Mouse (Mus musculus): ENCODE results near the gene Nfatc2.

Nfatc2 gene

GRCm38 (mm10) chr2:168601491-168602386 lies at the start of gene Nfatc2:
Gene Nfatc2, minus strand, starts transcription at chr2:168601657.
- peak; percentile 62 for DNase-seq (ENCODE audit: low read depth, low spot score)

DNA sequence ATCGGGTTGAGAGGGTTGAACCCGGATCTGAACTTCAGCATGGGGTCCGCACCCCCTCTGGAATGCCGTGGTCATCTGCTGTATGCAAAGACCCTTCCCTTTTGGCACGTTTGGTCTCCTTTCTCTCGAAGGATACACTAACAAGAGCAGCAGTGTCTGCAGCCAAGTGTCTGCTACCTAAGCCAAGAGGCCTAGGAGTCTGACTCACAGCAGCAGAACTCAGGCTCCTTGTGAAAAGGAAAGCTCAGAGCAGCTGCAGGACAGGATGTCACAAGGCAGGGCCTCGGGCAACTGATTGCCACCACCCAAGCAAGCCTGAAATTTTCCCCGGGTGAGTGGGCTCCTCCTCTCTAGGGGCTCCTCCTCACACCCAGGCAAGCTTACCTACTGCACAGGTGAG lies 46.7 kb upstream of the Nfatc2 start:
- no peak for DNase-seq (ENCODE audit: low read depth, low spot score)

GRCm38 (mm10) chr2:168644855-168645254 lies 43.4 kb upstream of the Nfatc2 start:
- DNase-seq (ENCODE audit: low read depth, low spot score): no peak

DNA sequence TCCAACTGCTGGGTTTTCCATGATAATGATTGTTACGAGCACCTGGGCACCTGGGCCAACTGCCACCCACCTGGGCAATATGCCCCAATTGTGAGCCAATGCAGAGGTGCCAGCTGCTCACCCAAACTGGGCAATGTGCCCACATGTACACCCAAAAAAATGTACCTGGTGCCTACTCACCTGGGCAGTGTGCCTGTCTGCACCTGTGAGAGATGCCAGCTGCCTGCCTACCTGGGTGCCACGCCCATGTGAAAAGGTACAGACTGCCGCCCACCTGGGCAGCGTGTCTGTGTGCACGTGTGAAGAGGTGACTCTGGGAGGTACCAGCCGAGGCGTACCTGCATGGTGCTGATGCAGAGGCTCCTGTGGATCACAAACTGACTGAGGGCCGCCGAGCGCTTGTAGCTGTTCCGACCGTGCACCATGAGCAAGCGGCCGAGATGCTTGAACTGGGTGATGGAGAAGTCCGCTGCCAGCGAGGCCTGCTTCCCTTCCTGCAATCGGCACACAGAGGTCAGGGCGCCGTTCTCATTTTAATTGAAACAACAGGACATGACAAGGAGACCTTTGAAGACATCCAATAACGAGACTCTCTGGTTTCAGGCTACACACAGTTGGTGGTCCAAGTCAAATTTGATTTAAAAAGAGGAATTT lies 42.2 kb upstream of the Nfatc2 start:
- no peak for DNase-seq (ENCODE audit: low read depth, low spot score)

- no peak for DNase-seq (ENCODE audit: low read depth, low spot score)
Observed at GRCm38 (mm10) chr2:168642187-168642586, 40.7 kb upstream of the Nfatc2 start.

GRCm38 (mm10) chr2:168640460-168640859 lies 39.0 kb upstream of the Nfatc2 start:
- DNase-seq (ENCODE audit: low read depth, low spot score): no peak

GRCm38 (mm10) chr2:168634881-168635280 lies 33.4 kb upstream of the Nfatc2 start:
- DNase-seq (ENCODE audit: low read depth, low spot score): no peak

DNA sequence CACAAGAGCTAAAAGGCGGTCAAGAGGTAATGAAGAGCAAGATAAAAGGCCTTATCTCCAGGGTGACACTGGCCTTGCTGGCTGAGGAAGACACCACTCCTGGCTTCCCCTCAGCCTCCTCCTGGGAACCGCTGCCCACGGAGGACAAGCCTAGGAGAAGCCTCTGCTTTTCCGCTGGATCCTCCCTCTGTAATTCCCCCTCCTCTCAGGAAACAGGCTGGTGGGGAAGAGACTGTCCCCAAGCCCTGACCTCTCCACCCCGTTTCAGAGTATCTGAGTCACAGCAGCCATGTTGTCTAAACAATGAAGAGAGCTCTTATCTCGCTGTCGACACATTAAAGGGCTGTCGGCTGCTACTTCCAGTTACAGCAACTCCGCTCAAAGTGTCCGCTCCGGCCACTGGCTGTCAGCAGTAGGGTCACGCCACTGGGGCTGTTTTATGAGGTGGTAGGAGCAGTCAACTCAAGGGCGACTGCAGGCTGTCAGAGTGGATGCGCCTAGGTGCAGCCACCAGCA lies 31.9 kb upstream of the Nfatc2 start:
- DNase-seq (ENCODE audit: low read depth, low spot score): no peak

DNA sequence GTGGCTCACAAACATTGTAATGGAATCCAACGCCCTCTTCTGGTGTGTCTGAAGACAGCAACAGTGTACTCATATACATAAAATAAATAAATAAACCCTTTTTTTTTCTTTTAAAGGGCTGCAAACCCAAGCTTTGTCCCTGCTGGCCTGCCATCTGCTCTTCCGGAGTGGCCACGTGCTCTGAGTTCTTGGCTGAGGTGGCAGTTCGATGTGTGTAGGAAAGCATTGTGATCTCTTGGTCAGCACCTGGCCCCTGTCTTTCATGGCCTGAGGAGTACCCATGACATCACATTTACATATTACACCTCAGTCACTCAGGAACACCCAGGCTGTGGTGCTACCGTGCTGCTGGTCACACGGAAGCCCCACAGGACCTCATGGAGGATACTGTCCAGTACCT lies 31.1 kb upstream of the Nfatc2 start:
- no peak for DNase-seq (ENCODE audit: low read depth, low spot score)

- DNase-seq (ENCODE audit: low read depth, low spot score): peak; percentile 67
Observed at GRCm38 (mm10) chr2:168628787-168629186, 27.3 kb upstream of the Nfatc2 start.

GRCm38 (mm10) chr2:168627829-168628770 lies 26.6 kb upstream of the Nfatc2 start:
- DNase-seq (ENCODE audit: low read depth, low spot score): no peak

DNA sequence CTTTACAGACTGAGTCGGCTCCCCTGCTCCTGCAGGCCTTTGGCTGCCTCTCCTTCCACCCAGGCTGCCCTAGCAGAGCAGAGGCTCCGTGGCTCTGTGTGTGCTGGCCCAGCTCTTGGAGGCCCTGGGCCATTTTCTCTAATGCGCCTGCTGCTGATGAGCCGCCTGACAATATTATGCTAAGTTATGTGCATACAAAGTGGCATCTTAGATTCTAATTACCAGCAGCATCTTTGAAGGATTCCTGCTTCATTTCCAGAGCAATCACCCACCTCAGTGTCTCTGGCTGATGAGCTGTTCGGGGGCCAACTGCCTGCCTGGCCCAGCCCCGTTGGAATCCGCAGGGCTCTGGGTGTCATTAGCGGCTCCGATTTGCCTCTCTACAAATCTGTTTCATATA lies 24.9 kb upstream of the Nfatc2 start:
- DNase-seq (ENCODE audit: low read depth, low spot score): no peak

DNA sequence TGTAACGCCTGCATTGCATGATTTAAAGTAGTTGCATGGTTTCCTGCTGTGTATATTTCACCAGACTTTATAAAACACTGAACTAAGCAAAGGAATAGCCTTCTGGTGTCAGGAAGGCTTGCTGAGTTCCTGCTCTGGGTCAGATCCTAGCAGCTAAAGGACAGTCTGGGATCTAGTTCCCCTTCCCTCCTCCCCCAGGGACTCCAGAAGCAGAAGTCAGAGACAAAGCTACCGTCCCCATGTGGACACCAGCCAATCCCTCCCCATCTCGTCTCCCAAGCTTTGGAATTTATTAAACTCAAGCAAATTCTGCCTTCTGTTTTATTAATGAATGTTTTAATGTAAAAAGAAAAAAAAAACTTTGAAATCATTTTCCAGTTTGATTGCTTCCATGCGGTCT lies 23.6 kb upstream of the Nfatc2 start:
- no peak for DNase-seq (ENCODE audit: low read depth, low spot score)

DNA sequence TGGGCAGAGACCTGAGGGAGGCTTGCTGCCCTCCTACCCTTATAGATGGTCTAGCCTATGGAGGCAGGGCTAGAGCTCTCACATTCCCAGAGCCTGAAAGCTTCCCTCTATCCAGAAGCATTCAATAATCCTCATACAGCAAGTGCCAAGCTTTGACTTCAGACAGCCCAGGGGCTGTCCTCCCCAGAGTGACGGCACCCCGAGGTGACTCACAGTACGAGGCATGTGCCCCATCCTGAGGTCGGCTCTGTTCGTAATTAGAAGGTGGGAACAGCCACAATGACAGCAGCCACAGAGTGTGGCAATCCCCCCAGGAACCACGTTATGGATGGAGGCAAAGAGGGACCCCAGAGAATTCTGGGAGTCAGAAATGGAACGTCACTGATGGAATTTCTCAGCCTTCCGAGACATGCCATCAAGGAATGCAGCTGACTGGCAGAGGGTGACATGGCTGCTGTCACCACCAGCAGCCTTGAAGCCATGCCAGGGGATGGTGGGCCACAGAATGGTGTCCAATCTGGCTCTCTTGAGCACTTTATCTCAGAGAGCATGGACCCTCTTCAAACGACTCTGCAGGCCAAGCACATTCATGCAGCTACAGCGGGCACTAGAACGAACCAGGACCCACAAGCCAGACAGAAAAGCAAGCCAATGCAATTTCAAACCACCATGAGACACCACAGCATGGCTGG lies 19.8 kb upstream of the Nfatc2 start:
- DNase-seq (ENCODE audit: low read depth, low spot score): no peak

DNA sequence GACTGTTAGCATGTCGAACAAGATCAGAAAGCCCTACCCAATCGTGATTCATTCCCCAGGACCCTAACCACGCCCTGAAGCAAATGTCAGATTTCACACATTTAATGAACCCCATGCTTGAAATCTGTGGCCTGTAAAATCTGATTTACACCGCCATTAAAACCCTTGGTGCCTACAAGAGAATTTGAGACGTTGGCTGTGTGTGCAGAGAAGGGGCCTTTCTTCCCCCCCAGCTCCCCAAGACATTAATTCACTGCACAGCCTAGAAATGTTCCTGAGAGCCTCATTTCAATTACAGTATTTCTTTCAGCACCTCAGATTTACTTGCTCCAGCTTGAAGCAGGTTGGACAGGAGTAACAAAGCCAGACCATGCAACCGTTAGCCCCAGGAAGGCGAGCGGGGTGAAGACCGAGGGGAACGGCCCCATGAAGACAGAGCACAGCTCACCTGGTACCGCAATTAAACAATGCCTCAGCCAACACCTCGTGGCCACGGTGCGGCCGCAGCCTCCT lies 16.8 kb upstream of the Nfatc2 start:
- DNase-seq (ENCODE audit: low read depth, low spot score): no peak

DNA sequence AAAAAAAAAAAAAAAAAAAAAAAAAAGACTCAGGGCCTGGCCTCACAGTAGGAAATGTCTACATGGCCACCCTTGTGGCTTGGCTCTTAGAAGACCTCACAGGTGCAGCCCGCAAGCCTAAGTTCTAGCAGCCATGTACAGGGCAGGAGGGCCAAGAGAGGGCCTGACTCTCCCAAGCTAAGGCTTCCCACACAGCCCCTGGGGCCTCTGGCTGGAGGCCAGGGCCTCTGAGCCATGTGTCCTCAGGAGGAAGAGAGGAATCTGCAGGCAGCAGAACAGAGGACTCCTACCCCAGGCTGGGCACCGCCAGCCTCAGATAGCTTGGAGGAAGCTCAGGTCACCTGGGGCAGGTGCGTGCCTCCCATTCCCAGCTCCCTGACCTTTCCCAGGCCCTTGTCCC lies 13.7 kb upstream of the Nfatc2 start:
- DNase-seq (ENCODE audit: low read depth, low spot score): no peak

DNA sequence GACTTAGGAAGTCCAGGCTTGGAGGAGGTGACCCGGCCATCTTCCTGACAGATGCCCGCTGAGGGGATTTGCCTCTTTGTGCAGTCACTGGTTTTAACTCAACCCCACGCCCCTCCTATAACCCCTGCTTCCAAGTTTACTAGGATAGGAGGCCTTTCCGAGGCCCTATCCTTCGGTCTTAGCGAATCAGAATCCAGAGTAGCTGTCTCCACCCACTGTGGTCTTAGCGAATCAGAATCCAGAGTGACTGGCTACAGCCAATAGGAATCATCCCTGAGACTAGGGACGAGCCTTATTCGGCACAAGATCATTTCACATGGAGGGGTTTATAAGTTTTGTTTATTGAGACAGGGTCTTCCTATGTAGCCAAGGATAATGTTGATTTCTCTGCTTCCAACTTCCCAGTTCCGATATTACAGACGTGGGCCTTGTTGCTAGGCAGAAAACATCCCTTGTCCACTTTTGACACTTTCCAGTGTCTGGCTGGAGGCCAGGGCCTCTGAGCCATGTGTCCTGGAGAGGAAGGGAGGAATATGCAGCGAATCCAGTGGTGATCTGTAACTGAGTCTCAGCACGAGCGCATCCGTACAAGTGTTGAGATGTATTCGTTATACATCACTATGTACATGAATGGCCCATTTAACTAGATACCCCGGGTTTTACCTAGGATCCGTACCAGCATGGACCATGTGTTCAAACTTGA lies 12.9 kb upstream of the Nfatc2 start:
- no peak for DNase-seq (ENCODE audit: low read depth, low spot score)

DNA sequence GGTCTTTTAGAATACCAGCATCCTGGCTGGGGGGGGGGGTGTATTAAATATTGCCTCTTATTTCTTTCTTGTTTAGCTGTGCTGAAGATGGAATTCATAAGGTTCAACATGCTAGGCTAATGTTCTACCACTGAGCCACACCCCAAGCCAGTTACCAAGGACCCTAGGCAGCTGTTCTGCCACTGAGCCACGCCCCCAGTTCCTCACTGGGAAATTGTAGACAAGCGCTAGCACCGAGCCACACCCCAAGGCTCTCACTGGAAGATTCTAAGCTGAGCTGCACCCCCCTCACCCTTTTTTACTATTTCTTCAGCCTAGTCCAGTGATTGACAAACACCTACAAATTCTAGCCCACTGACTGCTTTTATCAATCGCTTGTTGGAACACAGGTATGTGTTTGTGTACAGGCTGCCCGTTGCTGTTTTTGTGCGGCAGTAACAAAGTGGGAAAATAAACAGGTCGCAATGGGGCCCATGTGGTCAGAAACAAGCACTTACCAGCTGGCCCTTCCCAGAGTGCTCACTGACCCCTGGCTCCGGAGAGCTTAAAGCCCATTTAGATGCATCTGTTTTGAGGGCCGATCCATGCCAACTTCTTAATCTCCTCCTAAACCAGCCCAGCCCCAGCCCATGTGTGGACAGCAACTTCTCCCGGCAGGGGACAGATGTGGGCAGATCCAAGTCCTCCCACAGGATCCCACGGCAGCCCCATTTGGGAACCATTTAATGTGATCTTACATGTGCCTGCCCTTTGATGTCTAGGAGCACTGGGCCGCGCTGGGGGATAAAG lies 11.8 kb upstream of the Nfatc2 start:
- DNase-seq (ENCODE audit: low read depth, low spot score): no peak

DNA sequence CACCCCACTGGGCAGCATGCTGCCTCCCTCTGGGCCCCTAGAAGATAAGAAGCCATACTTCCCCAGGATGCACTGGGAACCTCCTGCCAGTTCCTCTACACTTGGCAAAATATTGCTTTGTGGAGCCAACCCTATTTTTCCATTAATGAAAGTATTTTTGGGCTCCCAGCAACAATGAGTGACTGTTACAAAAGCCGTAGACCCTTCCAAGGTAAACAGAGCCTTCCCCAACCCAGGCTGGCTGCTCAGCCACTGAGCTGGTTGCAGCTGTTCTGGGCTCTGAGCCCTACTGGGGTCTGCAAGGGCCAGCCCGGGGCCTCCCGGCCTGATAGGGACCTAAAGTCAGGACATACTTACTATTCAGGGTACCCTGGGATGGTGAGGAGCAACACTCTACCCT lies 9.5 kb upstream of the Nfatc2 start:
- no peak for DNase-seq (ENCODE audit: low read depth, low spot score)

All from embryo, embryonic 11.5 days (tissue).